Mouse (Mus musculus) heart, embryonic 16.5 days (tissue): ENCODE measurements at regions not wholly inside any gene's neighbourhood (a gene's known extent, or its start where the extent isn't known, plus 50 kb on each side); places are given as distances from the start of the nearest gene placed in this dataset.

ENCODE experiments used
- ATAC-seq: fragments of 200-750 bp; cut with Nextera tagmentation; replicated peaks from 2 replicates; pipeline ENCODE4 v1.8.0; 2017; ENCODE audit warnings: moderate number of reproducible peaks; ENCODE audit not compliant: insufficient read depth, low FRiP score; ENCODE audit errors: extremely low read depth
- H3K27ac ChIP-seq: fragments of 300-500 bp; sonication (generic); 2 replicates; pipeline ENCODE4 v1.5.1; 2014; ENCODE audit warnings: mild to moderate bottlenecking, low read length, control low read depth, moderate library complexity
- H3K27me3 ChIP-seq: fragments of 300-500 bp; sonication (generic); 2 replicates; pipeline ENCODE4 v1.6.1; 2014; ENCODE audit warnings: low read length, mixed read lengths; ENCODE audit not compliant: control insufficient read depth, insufficient read depth
- H3K36me3 ChIP-seq: fragments of 300-500 bp; sonication (generic); 2 replicates; pipeline ENCODE4 v1.6.1; 2014; ENCODE audit not compliant: control insufficient read depth, insufficient read depth
- H3K4me1 ChIP-seq: fragments of 300-500 bp; sonication (generic); 2 replicates; pipeline ENCODE4 v1.6.1; 2014; ENCODE audit warnings: low read length, mixed read lengths; ENCODE audit not compliant: control insufficient read depth, insufficient read depth
- H3K4me2 ChIP-seq: fragments of 300-500 bp; sonication (generic); 2 replicates; pipeline ENCODE4 v1.6.1; 2014; ENCODE audit warnings: low read depth, mild to moderate bottlenecking, control low read depth, low read length
- H3K4me3 ChIP-seq: fragments of 300-500 bp; sonication (generic); 2 replicates; pipeline ENCODE4 v1.5.1; 2014; ENCODE audit warnings: mild to moderate bottlenecking, control low read depth, low read length
- H3K9ac ChIP-seq: fragments of 300-500 bp; sonication (generic); 2 replicates; pipeline ENCODE4 v1.6.1; 2014; ENCODE audit warnings: low read length, control low read depth
- H3K9me3 ChIP-seq: fragments of 300-500 bp; sonication (generic); replicated peaks from 2 replicates; pipeline ENCODE4 v1.6.1; 2016; ENCODE audit warnings: low read length; ENCODE audit not compliant: control insufficient read depth
- WGBS: fragments of 180-500 bp; shearing (Covaris S2); extraction: QIAGEN DNeasy Blood & Tissue Kit; methylation state at CpG from one replicate; pipeline ENCODE4 v1.1.7; 2014; 5-methylcytosine and 5-hydroxymethylcytosine counted together

GRCm38 (mm10) chr5:75835556-75835961 lies 142.7 kb downstream of the Kdr start:
- 0 out of 2 replicates have a peak overlapping the region, but pooled peaks have one; percentile 26 for H3K9ac ChIP-seq
- no peaks in the 10 kb centered on the region for H3K27me3 ChIP-seq
- WGBS = 36% methylated on average over 20 of the region's 20 CpGs
- H3K4me2 ChIP-seq = peak overlapping the region; percentile 60
- no peaks in the 10 kb centered on the region for H3K9me3 ChIP-seq
- ATAC-seq = peak; percentile 75
- peaks cover 9% of the 10 kb centered on the region; the same call in 1 of the 2 replicates for H3K4me1 ChIP-seq
- peak overlapping the region; percentile 32 for H3K4me3 ChIP-seq
- H3K36me3 ChIP-seq = no peaks in the 10 kb centered on the region
- H3K27ac ChIP-seq = peak overlapping the region; percentile 81

- 0 out of 2 replicates have a peak overlapping the region, but pooled peaks have one; percentile 26 for H3K9ac ChIP-seq
- ATAC-seq = peak; percentile 42; the same call in 1 of the 2 replicates
- peak overlapping the region; percentile 81 for H3K27ac ChIP-seq
- H3K27me3 ChIP-seq = no peaks in the 10 kb centered on the region
- peak overlapping the region; percentile 32 for H3K4me3 ChIP-seq
- H3K36me3 ChIP-seq = no peaks in the 10 kb centered on the region
- H3K9me3 ChIP-seq = no peaks in the 10 kb centered on the region
- H3K4me2 ChIP-seq = peak overlapping the region; percentile 60
- peaks cover 12% of the 10 kb centered on the region; the same call in 1 of the 2 replicates for H3K4me1 ChIP-seq
- WGBS = 43% methylated on average over 17 of the region's 17 CpGs
These were observed 143.3 kb downstream of the Kdr start for GRCm38 (mm10) chr5:75834766-75835555.

GRCm38 (mm10) chr5:75832341-75832740 lies 145.9 kb downstream of the Kdr start:
- ATAC-seq = no peak
- Histone ChIP-seq H3K9me3 (no peaks in the 10 kb centered on the region), H3K4me1 (peaks cover 12% of the 10 kb centered on the region; the same call in 1 of the 2 replicates), H3K9ac (no peak overlapping the region), H3K27ac (no peak overlapping the region), H3K27me3 (no peaks in the 10 kb centered on the region), H3K36me3 (no peaks in the 10 kb centered on the region), H3K4me3 (no peak overlapping the region), H3K4me2 (no peak overlapping the region)
- WGBS = 80% methylated on average over 5 of the region's 5 CpGs

DNA sequence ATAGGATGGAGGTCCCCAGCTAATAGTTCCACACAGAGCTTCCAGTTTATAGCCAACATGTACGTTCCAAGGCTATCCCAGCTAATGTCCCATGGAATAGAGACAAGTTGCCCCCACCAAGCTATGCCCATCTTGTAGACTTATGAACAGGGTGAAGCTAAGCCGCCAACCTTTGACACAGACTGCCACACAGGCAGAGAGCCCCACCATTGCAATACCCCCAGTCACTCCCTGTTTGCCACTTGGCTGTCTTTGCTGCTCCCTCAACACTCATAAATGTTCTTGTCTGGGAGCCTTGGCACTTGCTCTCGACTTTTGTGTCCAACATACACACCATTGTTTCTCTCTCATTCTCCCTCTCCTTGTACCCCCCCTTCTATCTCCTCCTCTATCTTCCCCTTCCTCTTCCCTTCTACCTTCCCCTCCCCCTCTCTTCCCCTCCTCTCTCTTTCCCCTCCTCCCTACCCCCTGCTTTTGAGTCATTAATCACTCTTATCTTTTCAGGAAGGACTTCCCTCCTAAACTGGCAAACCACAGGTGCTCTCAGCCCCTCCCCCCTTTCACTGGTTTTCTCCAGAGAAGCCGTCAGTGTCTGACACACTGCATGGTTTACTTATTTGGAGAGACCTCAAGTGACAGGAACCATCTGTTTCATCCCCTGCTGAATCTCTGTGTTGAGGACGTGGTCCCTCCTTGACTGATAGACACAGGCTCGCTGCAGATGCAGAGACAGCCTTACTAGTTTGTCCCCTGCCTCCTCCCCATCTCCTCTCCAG lies 148.2 kb downstream of the Kdr start:
- no peaks in the 10 kb centered on the region for H3K9me3 ChIP-seq
- H3K4me1 ChIP-seq = peaks cover 10% of the 10 kb centered on the region; the same call in 1 of the 2 replicates
- peak; percentile 61 for ATAC-seq
- H3K27ac ChIP-seq = peak overlapping the region; percentile 58
- H3K36me3 ChIP-seq = no peaks in the 10 kb centered on the region
- no peak overlapping the region for H3K4me3 ChIP-seq
- H3K9ac ChIP-seq = no peak overlapping the region
- no peaks in the 10 kb centered on the region for H3K27me3 ChIP-seq
- 43% methylated on average over 6 of the region's 6 CpGs for WGBS
- no peak overlapping the region for H3K4me2 ChIP-seq

GRCm38 (mm10) chr5:75828332-75828731 lies 149.9 kb downstream of the Kdr start:
- H3K36me3 ChIP-seq = no peaks in the 10 kb centered on the region
- no peak for ATAC-seq
- H3K4me3 ChIP-seq = no peak overlapping the region
- no peaks in the 10 kb centered on the region for H3K9me3 ChIP-seq
- H3K9ac ChIP-seq = no peak overlapping the region
- WGBS = 75% methylated on average over 5 of the region's 5 CpGs
- H3K4me2 ChIP-seq = no peak overlapping the region
- H3K4me1 ChIP-seq = peaks cover 10% of the 10 kb centered on the region; the same call in 1 of the 2 replicates
- H3K27me3 ChIP-seq = no peaks in the 10 kb centered on the region
- no peak overlapping the region for H3K27ac ChIP-seq

- Histone ChIP-seq H3K36me3 (no peaks in the 10 kb centered on the region), H3K9ac (no peak overlapping the region), H3K9me3 (no peaks in the 10 kb centered on the region), H3K27me3 (no peaks in the 10 kb centered on the region), H3K27ac (peak overlapping the region; percentile 73), H3K4me1 (peaks cover 10% of the 10 kb centered on the region; the same call in 1 of the 2 replicates), H3K4me2 (no peak overlapping the region), H3K4me3 (no peak overlapping the region)
- 31% methylated on average over 10 of the region's 10 CpGs for WGBS
- peak; percentile 46; the same call in 1 of the 2 replicates for ATAC-seq
These were observed 151.8 kb downstream of the Kdr start for GRCm38 (mm10) chr5:75826283-75827098.

GRCm38 (mm10) chr5:75825576-75825975 lies 152.7 kb downstream of the Kdr start:
- ATAC-seq = no peak
- WGBS = 41% methylated on average over 5 of the region's 5 CpGs
- peak overlapping the region; percentile 73 for H3K27ac ChIP-seq

GRCm38 (mm10) chr5:75824660-75825059 lies 153.6 kb downstream of the Kdr start:
- WGBS = 85% methylated on average over 4 of the region's 4 CpGs

More at GRCm38 (mm10) chr5:75825576-75825975, 152.7 kb downstream of the Kdr start:
- Histone ChIP-seq H3K4me2 (no peak overlapping the region), H3K9ac (no peak overlapping the region; the same call in 1 of the 2 replicates), H3K9me3 (no peaks in the 10 kb centered on the region), H3K27me3 (no peaks in the 10 kb centered on the region), H3K36me3 (no peaks in the 10 kb centered on the region), H3K4me1 (peaks cover 8% of the 10 kb centered on the region; the same call in 1 of the 2 replicates), H3K4me3 (no peak overlapping the region)

More at GRCm38 (mm10) chr5:75824660-75825059, 153.6 kb downstream of the Kdr start:
- no peaks in the 10 kb centered on the region for H3K27me3 ChIP-seq
- ATAC-seq = no peak
- H3K9me3 ChIP-seq = no peaks in the 10 kb centered on the region
- H3K4me2 ChIP-seq = no peak overlapping the region
- no peak overlapping the region for H3K27ac ChIP-seq
- peaks cover 5% of the 10 kb centered on the region; the same call in 1 of the 2 replicates for H3K4me1 ChIP-seq
- H3K36me3 ChIP-seq = no peaks in the 10 kb centered on the region
- H3K4me3 ChIP-seq = no peak overlapping the region
- H3K9ac ChIP-seq = no peak overlapping the region
